Mouse (Mus musculus): ENCODE measurements around the gene Epb41l2. TPM values are rescaled to one million over a fixed set of nuclear protein-coding genes. Genes with fewer than 3 reads are reported as not detected.

The Epb41l2 gene
- total RNA-seq (2021): 10 to 100 TPM; 69.9 to 72.5 TPM
- long read RNA-seq, full-length matches to known transcripts: 1 of 37 reads
- long read RNA-seq, partial matches to known transcripts: 10 of 37 reads
- long read RNA-seq, other reads (novel, unspliced or antisense): 26 of 37 reads

DNA sequence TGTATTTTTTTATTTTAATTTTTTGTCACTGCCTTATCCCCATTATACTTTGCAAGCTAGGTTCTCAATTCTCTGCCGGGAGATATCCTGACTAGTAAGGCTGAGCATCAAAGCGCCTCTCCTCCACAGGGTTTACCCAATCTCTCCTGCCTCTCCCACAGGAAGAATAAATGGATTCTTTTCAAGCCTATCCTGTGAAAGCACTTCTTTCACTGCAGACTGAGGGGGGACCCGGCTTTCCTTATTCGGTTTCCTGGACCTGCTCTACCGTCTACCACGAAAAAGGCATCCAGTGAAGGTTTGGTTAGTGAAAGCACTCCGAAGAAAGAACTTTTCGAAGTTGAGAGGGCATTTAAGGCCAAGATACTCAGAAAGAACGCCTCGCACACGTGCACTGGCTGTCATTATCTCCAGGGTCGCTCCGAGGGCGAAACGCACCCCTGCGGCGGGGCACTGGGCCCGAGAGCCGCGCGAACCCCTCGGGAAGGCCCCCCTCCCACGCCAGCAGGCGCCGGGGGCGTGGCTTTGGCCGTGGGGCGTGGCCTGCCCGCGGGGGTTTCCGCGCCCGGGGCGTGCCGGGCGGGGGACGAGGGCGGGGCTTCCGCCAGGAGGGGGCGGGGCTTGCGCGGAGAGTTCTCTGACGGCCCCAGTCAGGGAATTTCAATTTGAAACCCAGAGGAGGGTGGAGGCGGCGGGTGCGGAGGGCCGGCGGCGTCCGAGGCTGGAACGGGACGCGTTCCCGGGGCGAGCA lies at the start of gene Epb41l2:
TSS of gene Epb41l2 (plus strand) at position 591 of the 751 bp plus-strand sequence.
- DNase-seq (ENCODE audit: low spot score in 2 of 2): peak; percentile 75 to 88

DNA sequence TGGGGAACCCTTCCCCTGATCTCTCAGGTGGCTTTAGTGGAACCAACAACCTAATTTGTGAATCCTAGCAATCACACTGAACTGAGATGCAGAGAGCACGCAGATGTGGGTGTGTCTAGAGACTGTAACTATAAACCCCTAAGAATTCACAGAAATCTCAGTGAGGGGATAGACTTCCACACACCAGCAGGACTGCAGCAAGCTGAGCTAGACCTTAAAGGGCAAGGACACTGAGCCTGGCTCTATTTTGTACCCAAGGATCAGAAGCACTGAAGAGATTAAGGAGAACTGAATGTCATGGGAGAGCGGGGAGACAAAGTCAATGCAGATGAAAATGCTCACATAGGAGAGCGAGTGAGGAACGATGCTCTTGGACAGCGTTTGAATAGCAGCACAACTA lies 49.6 kb upstream of the Epb41l2 start:
- no peak for DNase-seq (ENCODE audit: low spot score in 2 of 2)

DNA sequence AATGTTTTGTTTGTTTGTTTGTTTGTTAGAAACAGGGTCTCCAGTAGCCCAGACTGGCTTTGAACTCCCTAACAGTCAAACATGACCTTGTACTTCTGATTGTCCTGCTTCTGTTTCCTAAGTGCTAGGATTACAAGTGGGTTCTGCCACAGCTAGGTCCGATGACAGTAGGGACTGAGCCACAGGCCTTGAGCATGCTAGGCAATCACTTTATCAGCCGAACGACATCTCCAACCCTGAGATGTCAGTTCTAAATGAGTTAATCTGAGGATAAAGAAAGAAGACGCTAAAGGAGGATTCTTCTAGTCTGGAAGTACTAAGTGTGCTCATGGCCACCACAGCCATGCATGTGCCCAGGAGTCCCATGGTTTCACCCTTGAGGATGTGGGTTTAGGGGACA lies 48.9 kb upstream of the Epb41l2 start:
- DNase-seq (ENCODE audit: low spot score in 2 of 2): no peak

DNA sequence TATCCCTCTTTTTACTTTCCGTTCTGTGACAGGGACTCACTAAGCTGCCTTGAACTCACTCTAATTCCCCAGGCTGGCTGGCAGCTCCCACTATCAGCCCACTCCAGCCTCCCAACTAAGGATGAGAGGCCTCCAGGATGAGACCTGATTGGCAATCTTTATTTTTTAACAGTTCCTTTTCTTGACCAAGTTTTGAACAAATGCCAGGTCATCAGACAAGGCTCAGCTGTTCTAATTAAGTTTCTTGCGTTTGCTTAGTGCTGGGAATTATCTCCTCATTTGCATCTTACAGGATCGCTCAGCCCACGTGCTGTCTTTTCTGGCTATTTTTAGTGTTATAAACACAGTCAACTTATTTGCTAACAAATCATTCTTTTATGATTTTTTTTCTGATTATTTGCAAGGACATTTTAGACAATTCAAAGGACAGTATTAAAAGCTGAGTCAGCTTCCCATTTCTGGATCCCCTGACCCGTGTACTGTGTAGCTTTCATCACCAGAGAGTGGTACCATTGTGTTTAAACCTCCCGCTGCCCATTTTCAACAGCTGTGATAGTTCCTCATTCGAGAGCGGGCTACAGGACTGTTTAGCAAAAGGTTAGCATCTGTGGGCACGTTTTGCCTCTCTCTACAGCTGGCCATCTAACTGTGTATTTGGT lies 47.9 kb upstream of the Epb41l2 start:
- DNase-seq (ENCODE audit: low spot score in 2 of 2): peak in 1 of 2 experiments; percentile 27

DNA sequence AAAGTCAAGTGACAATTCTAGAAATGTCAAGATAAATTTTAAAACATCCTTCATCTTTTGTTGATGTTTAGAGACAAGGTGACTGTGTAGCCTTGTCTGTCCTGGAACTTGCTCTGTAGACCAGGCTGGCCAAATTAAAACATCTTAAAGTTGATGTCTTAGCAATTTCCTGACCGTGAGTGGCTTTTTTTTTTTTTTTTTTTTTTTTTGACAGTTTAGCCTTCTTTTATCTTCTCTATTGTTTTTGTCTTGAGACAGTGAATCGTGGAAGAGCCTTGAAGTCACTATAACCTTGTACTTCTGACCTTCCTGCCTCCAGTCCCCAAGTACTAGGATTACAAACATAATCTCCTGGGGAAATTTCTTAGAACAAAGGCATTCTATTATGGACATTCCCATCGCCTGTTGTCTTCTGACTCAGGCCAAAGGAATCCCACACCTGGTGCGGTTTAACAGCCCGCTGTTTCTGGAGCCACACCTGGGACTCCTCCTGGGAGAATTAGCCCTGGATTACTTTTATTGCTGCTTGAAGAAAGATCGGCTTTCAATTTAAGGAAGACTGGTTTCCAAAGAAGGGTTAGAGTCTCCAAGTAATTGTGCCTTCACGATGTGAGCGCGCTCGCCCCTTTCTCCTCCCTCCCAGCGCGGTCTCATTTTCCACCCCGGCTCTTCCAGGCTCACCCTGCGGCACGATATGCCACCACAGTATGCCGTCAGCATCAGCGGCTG lies 45.6 kb upstream of the Epb41l2 start:
- DNase-seq (ENCODE audit: low spot score in 2 of 2): no peak

DNA sequence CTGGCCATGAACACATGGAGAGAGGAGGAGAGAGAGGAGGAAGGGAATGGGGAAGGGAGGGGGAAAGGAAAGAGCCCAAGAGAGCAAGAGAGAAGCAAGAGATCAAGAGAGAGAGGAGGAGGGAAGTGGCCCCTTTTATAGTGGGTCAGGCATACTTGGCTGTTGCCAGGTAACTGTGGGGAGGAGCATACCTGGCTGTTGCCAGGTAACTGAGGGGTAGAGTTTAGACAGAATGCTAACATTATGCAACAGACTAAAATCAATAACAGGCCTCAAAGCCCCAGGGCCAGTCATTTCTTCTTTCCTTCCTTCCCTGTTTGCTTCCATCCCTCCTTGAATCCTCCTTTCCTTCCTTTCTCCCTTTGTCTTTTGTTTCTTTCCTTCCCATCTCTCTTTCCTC lies 41.9 kb upstream of the Epb41l2 start:
- DNase-seq (ENCODE audit: low spot score in 2 of 2): no peak

DNA sequence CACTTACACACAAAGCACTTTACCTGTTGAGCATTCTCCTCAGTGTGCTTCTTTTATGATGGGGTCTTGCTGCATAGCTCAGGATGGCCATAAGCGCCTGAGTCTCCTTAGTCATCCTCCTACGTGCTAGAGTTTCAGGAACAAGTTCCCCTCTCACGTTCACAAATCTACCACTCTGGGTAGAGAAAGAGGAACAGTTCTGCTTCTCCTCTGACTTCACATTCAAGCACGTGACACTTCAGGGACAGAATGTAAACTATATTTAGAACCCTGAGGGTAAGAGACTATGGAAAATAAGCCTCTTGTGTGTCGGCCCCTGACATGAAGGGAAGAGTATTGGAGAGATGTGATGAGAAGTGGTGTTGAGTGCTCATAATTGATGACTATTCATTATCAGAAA lies 41.2 kb upstream of the Epb41l2 start:
- no peak for DNase-seq (ENCODE audit: low spot score in 2 of 2)

DNA sequence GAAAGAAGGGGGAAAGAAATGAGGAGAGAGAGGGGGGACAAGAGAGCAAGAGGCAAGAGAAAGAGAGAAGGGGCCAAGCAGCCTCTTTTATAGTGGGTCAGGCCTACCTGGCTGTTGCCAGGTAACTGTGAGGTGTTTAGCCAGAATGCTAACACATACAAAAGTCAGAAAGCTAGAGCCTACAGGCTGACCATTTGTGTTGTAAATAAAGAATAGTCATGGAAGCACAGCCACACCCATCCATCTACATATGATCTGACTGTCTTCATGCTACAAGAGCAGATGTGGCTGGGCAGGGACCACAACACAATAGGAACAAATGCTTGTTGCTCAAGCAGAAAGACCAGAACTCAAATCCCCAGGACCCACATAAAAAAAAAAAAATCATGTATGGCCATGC lies 40.1 kb upstream of the Epb41l2 start:
- DNase-seq (ENCODE audit: low spot score in 2 of 2): no peak

DNA sequence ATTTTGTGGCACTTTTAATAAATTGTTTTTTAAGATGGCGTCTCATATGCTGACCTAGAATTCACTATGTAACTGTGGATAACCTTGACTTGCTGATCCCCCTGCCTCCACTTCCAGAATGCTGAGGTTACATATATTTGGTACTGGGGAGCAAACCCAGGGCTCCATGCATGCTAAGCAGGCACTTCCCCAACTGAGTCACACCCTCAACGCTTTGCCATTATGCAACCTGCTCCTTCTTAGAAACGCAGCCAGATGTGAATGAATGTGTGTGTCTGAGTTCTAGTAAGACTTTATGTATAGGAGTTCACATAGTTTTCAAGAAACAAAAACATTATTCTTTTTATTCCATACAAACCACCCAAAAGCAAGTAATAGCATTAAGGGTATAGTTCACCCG lies 38.4 kb upstream of the Epb41l2 start:
- DNase-seq (ENCODE audit: low spot score in 2 of 2): no peak

DNA sequence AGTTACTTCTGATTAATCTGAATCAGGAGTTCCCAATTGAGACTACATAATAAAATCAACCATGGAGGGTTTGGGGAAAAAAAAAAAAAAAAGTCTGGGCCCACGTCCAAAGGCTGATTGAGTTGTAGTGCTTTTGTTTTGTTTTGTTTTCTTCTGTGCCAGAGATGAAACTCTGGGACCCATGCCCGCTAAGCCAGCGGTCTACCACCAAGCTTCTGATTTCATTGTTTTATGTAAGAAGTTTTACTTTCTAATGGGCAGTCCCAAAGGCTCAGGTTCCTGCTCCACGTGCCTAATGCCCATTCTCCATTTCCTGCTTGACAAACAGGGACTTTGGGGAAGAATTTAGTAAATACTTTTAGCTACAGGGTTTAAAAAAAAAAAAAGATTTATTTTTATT lies 33.9 kb upstream of the Epb41l2 start:
- peak in 1 of 2 experiments; percentile 37 for DNase-seq (ENCODE audit: low spot score in 2 of 2)

DNA sequence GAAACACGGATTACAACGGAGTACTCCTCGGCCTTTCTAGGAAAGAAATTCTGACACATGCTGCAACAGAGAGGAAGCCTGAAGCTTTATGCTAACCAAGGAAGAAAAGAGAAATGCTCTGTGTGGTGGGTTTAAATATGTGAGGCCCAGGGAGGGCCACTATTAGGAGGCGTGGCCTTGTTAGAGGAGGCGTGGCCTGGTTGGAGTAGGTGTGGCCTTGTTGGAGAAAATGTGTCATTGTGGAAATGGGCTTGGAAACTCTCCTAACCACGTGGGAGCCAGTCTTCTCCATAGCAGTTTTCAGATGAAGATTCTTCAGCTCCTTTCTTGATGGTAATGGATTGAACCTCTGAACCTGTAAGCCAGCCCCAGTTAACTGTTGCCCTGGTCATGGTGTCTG lies 32.1 kb upstream of the Epb41l2 start:
- DNase-seq (ENCODE audit: low spot score in 2 of 2): no peak

DNA sequence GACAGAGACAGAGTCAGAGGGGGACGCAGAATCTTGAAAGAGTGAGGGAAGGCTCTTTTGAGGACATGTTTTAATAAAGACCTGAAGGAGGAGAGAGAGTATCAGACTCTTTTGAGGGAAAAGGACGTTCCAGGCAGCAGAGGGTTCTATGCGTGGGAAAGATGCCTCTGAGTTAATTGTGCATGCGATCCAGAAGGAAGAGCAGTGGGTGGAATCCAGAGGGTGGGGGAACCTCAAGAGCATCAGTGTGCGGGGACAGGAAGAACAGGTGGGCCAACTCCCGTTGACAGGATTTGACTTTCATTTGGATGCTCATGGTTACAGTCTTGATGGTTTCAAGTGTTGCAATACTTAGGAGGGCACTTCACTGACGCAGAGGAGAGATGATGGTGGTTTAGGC lies 29.5 kb upstream of the Epb41l2 start:
- DNase-seq (ENCODE audit: low spot score in 2 of 2): peak in 1 of 2 experiments; percentile 7

DNA sequence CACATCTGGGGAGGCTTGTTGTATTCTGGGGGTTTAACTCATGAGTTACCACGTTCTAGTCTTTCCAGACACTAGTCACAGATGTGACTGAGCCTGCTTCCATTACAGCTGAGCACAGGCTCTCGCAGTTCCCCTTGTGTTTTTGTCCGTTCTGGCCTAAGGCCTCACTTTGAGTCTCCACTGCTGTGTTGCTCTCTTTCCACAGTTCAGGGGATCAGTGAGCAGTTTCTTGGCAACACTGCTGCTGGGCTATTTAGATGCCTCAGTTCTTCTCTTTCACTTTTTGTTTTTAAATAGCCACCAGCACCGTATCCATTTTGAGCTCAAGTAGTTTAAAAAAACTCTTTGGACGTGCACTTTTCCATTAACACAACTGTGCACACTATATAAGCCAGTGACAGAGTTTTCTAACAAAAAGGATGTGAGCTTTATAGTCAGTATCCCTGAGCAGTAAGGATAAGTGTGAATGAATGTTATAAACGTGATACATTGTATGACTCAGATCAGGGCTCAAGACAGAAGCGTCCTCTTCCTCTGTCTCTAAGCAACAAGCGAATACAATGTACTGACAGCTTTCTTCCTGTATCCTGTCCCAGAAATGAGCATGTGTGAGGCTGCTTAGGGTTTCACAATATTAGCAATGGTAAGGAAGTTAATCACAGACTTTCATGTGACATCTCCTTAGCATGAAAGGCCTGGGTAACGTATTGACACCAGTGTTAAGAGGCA lies 28.1 kb upstream of the Epb41l2 start:
- peak in 1 of 2 experiments; percentile 30 for DNase-seq (ENCODE audit: low spot score in 2 of 2)

DNA sequence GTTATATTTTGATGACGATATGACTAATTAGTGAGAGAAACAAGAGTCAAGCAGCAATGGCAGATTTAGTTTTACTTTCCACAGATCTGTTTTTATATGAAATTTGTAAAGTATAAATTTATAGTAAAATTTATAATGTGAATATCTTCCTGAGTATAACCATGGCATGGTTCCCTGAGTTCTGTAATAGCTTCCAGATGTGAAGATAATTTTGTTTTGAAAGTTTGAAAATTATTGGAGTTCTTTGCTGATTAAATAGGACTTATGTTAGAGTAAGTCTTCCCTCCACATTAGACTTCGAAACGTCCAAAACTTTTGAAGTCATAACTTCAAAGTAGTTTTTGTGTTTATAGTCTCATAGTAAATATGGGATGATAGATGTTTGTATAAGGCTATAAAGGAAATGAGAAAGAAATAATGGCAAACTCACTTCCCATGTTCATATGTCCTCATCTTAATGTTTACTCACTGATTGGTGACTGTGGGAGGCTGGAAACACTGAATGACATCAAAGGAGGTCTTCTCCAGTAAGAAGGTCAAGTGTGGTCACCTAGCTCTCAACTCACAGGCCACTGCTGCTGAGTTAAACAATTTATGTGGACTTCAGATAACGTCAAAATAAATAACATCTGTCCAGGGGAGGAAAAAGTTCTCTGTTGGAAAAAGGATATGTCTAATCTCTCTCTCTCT lies 26.1 kb upstream of the Epb41l2 start:
- DNase-seq (ENCODE audit: low spot score in 2 of 2): no peak

DNA sequence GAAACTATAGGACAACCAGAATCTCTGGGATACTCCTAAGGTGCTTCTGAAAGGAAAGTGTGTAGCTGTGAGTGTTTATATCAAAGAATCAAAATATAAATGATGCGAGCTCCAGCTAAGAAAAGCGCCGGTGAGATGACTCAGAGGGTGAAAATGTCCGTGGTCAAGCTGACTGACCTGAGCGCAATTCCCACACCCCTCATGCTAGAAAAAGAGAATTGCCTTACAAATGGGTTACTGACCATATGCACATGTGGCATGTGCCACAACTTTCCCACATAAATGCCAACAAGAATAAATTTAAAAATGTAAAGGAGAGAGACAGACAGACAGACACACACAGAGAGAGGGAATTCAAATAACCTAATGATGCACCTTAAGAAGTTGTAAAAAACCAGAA lies 18.9 kb upstream of the Epb41l2 start:
- DNase-seq (ENCODE audit: low spot score in 2 of 2): no peak

DNA sequence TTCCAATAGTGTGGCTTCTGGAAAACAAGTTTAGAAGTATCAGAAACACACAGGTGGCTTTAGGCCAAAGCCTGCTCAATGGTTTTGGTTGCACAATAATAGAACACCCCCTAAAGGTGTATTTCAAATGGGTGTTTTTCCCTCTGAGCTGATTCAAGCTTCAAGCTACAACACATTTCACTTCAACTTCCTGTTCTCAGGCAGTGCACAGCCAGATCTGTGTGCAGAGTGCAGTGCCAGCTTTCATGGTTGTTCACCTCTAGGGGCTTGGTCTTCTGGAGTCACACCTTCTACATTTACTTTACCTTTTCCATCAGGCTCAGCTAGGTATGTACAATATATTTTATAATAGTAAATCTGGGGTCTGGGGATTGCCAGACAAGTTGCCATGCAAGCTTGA lies 16.8 kb upstream of the Epb41l2 start:
- DNase-seq (ENCODE audit: low spot score in 2 of 2): no peak

DNA sequence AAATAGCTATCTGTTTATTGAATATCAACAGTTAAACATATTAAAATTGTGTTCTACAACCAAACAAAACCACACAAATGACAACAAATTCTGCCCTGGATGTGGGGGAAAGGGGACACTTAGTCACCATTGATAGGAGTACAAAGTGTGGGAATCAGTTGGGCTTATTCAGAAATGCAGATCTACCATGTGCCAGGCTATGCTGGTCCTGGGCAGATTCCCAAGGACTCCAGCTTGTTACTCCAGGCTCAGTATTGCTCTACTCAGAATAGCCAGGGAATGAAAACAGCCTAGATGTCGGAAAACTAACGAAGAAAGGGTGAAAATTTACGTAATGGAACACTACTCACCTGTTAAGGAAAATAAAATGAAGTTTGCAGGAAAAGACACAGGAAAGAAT lies 5.7 kb upstream of the Epb41l2 start:
- DNase-seq (ENCODE audit: low spot score in 2 of 2): peak in 1 of 2 experiments; percentile 69

DNA sequence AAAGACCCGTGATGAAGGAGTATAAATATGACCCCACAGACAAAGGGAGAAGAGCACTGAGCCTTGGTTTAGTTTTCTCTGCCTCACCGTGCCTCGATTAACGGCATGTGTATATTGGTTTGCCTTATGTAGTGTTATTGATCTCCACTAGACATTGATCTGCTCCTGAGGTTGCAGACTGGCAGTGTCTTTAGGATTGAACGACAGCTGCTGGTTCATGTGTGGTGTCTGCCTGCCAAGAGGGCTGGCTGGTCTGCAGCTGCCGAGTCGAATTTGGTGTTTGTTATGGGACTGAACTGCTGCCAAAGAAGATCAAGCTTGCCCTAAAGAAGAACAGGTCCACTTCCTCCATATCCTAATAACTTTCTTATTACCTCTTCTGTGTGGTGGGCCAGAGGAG lies 5.2 kb upstream of the Epb41l2 start:
- no peak for DNase-seq (ENCODE audit: low spot score in 2 of 2)

DNA sequence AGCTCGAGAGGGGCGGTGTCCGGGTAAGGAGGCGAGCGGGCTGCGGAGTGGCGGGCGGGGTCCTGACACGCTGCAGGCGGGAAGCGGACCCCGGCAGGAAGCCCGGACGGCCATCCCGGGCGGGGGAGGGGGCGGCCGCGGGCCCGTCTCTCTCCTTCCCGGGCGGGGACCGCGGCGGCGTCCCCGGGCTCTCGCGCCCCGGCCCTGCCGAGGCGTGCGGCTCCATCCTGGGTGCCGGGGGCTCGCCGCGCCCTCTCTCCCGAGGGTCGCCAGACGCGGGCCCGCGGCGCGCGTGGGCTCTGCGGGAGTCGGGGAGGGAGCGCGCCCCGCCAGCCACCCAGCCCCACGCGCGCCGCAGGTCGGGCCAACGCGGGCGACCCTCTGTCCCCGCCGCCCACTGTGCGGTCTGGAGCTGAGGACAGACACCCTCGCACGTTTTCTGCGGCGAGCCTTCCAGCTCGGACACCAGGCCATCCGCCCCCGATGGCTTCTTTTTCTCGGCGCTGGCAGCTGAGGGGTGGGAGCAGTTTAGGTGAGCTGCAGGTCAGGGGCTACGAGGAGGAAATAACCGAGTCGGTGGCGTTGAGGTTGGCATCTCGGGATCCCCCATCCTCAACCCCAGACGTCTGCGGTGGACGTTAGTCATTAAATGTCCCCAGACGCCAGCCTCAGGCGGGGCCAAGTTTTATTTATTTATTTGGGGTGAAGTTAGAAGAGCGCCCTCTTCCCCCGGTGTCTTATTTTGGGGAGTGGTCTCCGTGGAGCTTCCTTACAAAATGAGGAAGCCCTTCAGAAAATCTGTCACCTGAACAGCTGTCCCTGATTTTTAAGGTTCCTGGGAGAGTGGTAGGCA lies 587 bp downstream of the Epb41l2 start:
- no peak for DNase-seq (ENCODE audit: low spot score in 2 of 2)

DNA sequence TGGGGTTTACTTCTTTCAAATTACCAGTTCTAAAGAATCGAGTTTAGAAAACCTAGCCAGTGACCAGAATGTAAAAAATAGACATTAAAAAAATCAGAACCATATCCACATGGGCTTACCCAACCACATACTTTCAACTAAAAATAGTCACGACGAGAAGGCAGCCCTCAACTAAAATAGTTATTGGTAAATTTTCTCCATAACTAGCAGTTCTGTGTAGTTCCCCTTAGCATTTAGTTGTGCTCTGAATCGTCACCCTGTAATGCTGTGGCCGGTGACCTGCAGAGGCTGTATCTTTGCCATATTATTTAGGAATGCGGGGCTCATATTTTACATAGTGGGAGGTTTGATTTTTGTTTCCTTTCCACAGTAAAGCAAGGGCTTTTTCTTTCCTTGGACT lies 2.6 kb downstream of the Epb41l2 start:
- DNase-seq (ENCODE audit: low spot score in 2 of 2): no peak

Measured in layer of hippocampus, adult 18-20 months (tissue).